Mouse (Mus musculus): ENCODE results near the gene B3gat3. TPM values are rescaled to one million over a fixed set of nuclear protein-coding genes. Genes with fewer than 3 reads are reported as not detected.

Gene B3gat3
- polyA plus RNA-seq, 1 experiment from 2014 or later = 46.7 TPM

- WGBS = 90% methylated on average over 6 of the region's 6 CpGs
- no peak for DNase-seq (ENCODE audit: low spot score)
- Histone ChIP-seq H3K27me3 (replicated peaks; ENCODE audit: low read depth, poor library complexity, severe bottlenecking) (no peaks in the 10 kb centered on the region), H3K27ac (replicated peaks) (no peak overlapping the region), H3K36me3 (replicated peaks) (peaks cover 100% of the 10 kb centered on the region), H3K9me3 (no peaks in the 10 kb centered on the region), H3K4me3 (no peak overlapping the region), H3K4me1 (no peaks in the 10 kb centered on the region)
Observed at GRCm38 (mm10) chr19:8908531-8908930, 11.6 kb upstream of the B3gat3 start.

- 93% methylated on average over 5 of the region's 5 CpGs for WGBS
- H3K4me3 ChIP-seq = no peak overlapping the region
- H3K27ac ChIP-seq (replicated peaks) = no peak overlapping the region
- H3K9me3 ChIP-seq = no peaks in the 10 kb centered on the region
- no peaks in the 10 kb centered on the region for H3K27me3 ChIP-seq (replicated peaks; ENCODE audit: low read depth, poor library complexity, severe bottlenecking)
- DNase-seq (ENCODE audit: low spot score) = no peak
- peaks cover 100% of the 10 kb centered on the region for H3K36me3 ChIP-seq (replicated peaks)
- no peaks in the 10 kb centered on the region for H3K4me1 ChIP-seq
Observed at GRCm38 (mm10) chr19:8911810-8912209, 8.4 kb upstream of the B3gat3 start.

- Histone ChIP-seq H3K27ac (replicated peaks) (no peak overlapping the region), H3K36me3 (replicated peaks) (peaks cover 85% of the 10 kb centered on the region)
- 96% methylated on average over 3 of the region's 3 CpGs for WGBS
Observed at GRCm38 (mm10) chr19:8914212-8914611, 6.0 kb upstream of the B3gat3 start.

GRCm38 (mm10) chr19:8919000-8919399 is 1.2 kb upstream of the B3gat3 start:
- H3K27ac ChIP-seq (replicated peaks) = no peak overlapping the region
- no peak overlapping the region for H3K4me3 ChIP-seq
- no peaks in the 10 kb centered on the region for H3K9me3 ChIP-seq
- H3K4me1 ChIP-seq = peaks cover 22% of the 10 kb centered on the region
- no peaks in the 10 kb centered on the region for H3K27me3 ChIP-seq (replicated peaks; ENCODE audit: low read depth, poor library complexity, severe bottlenecking)
- DNase-seq (ENCODE audit: low spot score) = no peak
- 91% methylated on average over 3 of the region's 3 CpGs for WGBS
- peaks cover 52% of the 10 kb centered on the region for H3K36me3 ChIP-seq (replicated peaks)

More at GRCm38 (mm10) chr19:8914212-8914611, 6.0 kb upstream of the B3gat3 start:
- no peak for DNase-seq (ENCODE audit: low spot score)
- Histone ChIP-seq H3K4me1 (no peaks in the 10 kb centered on the region), H3K27me3 (replicated peaks; ENCODE audit: low read depth, poor library complexity, severe bottlenecking) (no peaks in the 10 kb centered on the region), H3K4me3 (no peak overlapping the region), H3K9me3 (no peaks in the 10 kb centered on the region)

- Histone ChIP-seq H3K4me3 (peak overlapping the region; percentile 92), H3K36me3 (replicated peaks) (peaks cover 50% of the 10 kb centered on the region), H3K27me3 (replicated peaks; ENCODE audit: low read depth, poor library complexity, severe bottlenecking) (no peaks in the 10 kb centered on the region), H3K4me1 (peaks cover 22% of the 10 kb centered on the region), H3K27ac (replicated peaks) (peak overlapping the region; percentile 92), H3K9me3 (no peaks in the 10 kb centered on the region)
- 72% methylated on average over 6 of the region's 6 CpGs for WGBS
- no peak for DNase-seq (ENCODE audit: low spot score)
Observed at GRCm38 (mm10) chr19:8919684-8920072, 496 bp upstream of the B3gat3 start.

GRCm38 (mm10) chr19:8920836-8921291 is 690 bp downstream of the B3gat3 start:
- Histone ChIP-seq H3K4me3 (peak overlapping the region; percentile 92), H3K9me3 (no peaks in the 10 kb centered on the region), H3K4me1 (peaks cover 22% of the 10 kb centered on the region), H3K36me3 (replicated peaks) (peaks cover 47% of the 10 kb centered on the region), H3K27me3 (replicated peaks; ENCODE audit: low read depth, poor library complexity, severe bottlenecking) (no peaks in the 10 kb centered on the region), H3K27ac (replicated peaks) (peak overlapping the region; percentile 92)
- whole genome bisulfite sequencing = 3% methylated on average over 6 of the region's 6 CpGs
- peak; percentile 54 for DNase-seq (ENCODE audit: low spot score)

GRCm38 (mm10) chr19:8921741-8922140 is 1.6 kb downstream of the B3gat3 start:
- Histone ChIP-seq H3K9me3 (no peaks in the 10 kb centered on the region), H3K27me3 (replicated peaks; ENCODE audit: low read depth, poor library complexity, severe bottlenecking) (no peaks in the 10 kb centered on the region), H3K4me1 (peaks cover 22% of the 10 kb centered on the region), H3K36me3 (replicated peaks) (peaks cover 47% of the 10 kb centered on the region), H3K27ac (replicated peaks) (no peak overlapping the region), H3K4me3 (peak overlapping the region; percentile 92)
- DNase-seq (ENCODE audit: low spot score) = no peak
- 56% methylated on average over 9 of the region's 9 CpGs for WGBS

- H3K36me3 ChIP-seq (replicated peaks) = peaks cover 60% of the 10 kb centered on the region
- H3K4me3 ChIP-seq = peak overlapping the region; percentile 12; the same call in 1 of the 2 replicates
- peaks cover 34% of the 10 kb centered on the region for H3K4me1 ChIP-seq
- no peaks in the 10 kb centered on the region for H3K9me3 ChIP-seq
- no peak for DNase-seq (ENCODE audit: low spot score)
- no peak overlapping the region for H3K27ac ChIP-seq (replicated peaks)
- H3K27me3 ChIP-seq (replicated peaks; ENCODE audit: low read depth, poor library complexity, severe bottlenecking) = no peaks in the 10 kb centered on the region
- 90% methylated on average over 2 of the region's 2 CpGs for WGBS
Observed at GRCm38 (mm10) chr19:8926766-8927165, 6.6 kb downstream of the B3gat3 start.

GRCm38 (mm10) chr19:8927891-8928525 is 7.8 kb downstream of the B3gat3 start:
- Histone ChIP-seq H3K27me3 (replicated peaks; ENCODE audit: low read depth, poor library complexity, severe bottlenecking) (no peaks in the 10 kb centered on the region), H3K36me3 (replicated peaks) (peaks cover 60% of the 10 kb centered on the region), H3K4me1 (peaks cover 28% of the 10 kb centered on the region), H3K4me3 (no peak overlapping the region), H3K9me3 (no peaks in the 10 kb centered on the region), H3K27ac (replicated peaks) (no peak overlapping the region)
- no peak for DNase-seq (ENCODE audit: low spot score)
- 91% methylated on average over 12 of the region's 12 CpGs for WGBS

GRCm38 (mm10) chr19:8928689-8929223 is 8.6 kb downstream of the B3gat3 start:
- H3K9me3 ChIP-seq = no peaks in the 10 kb centered on the region
- H3K4me3 ChIP-seq = peak overlapping the region; percentile 89
- DNase-seq (ENCODE audit: low spot score) = no peak
- H3K27me3 ChIP-seq (replicated peaks; ENCODE audit: low read depth, poor library complexity, severe bottlenecking) = no peaks in the 10 kb centered on the region
- peaks cover 61% of the 10 kb centered on the region for H3K36me3 ChIP-seq (replicated peaks)
- peaks cover 28% of the 10 kb centered on the region for H3K4me1 ChIP-seq
- H3K27ac ChIP-seq (replicated peaks) = peak overlapping the region; percentile 91
- WGBS = 14% methylated on average over 16 of the region's 16 CpGs

GRCm38 (mm10) chr19:8929224-8930088 is 9.3 kb downstream of the B3gat3 start, which contains the start of the genes Rom1 and Eml3:
Rom1 (minus strand) TSS chr19:8929356.
Eml3 (plus strand) TSS chr19:8929552.
- WGBS = under 1% methylated on average over 73 of the region's 74 CpGs
- Histone ChIP-seq H3K36me3 (replicated peaks) (peaks cover 63% of the 10 kb centered on the region), H3K27ac (replicated peaks) (peak within 1 kb of the TSS; percentile 91), H3K4me3 (peak within 1 kb of the TSS; percentile 89), H3K4me1 (peaks cover 28% of the 10 kb centered on the region), H3K9me3 (no peaks in the 10 kb centered on the region), H3K27me3 (replicated peaks; ENCODE audit: low read depth, poor library complexity, severe bottlenecking) (no peaks in the 10 kb centered on the region)
- DNase-seq (ENCODE audit: low spot score) = peak; percentile 84

- peak overlapping the region; percentile 89 for H3K4me3 ChIP-seq
- peaks cover 28% of the 10 kb centered on the region for H3K4me1 ChIP-seq
- 12% methylated on average over 11 of the region's 11 CpGs for WGBS
- H3K9me3 ChIP-seq = no peaks in the 10 kb centered on the region
- peaks cover 66% of the 10 kb centered on the region for H3K36me3 ChIP-seq (replicated peaks)
- no peak for DNase-seq (ENCODE audit: low spot score)
- peak overlapping the region; percentile 91 for H3K27ac ChIP-seq (replicated peaks)
- no peaks in the 10 kb centered on the region for H3K27me3 ChIP-seq (replicated peaks; ENCODE audit: low read depth, poor library complexity, severe bottlenecking)
Observed at GRCm38 (mm10) chr19:8930117-8930516, 9.9 kb downstream of the B3gat3 start.
